13 mouse cellular contexts compared by ENCODE assay signal in genomic region chr6:91798496-91798895, GRCm38 (mm10). TPM values are rescaled to one million over a fixed set of nuclear protein-coding genes. Genes with fewer than 3 reads are reported as not detected.
DNase-seq lines count a peak whose midpoint lies in the region; ATAC-seq and TF ChIP-seq lines count a peak whose summit lies in the region.
"Had no signal": no experiment of that assay in that cellular context is flagged by ENCODE, and none has a peak within 500 bp of the region (broad histone marks: within the 10 kb centered on the region; RNA-seq: fewer than 3 reads in every experiment).

No protein-coding gene starts in this region.

- 0 out of 2 replicates have a peak, but pooled peaks cover 3% of the 10 kb centered on the region for H3K27me3 ChIP-seq in hindbrain, embryonic 10.5 days (ENCODE audit: insufficient read depth, poor library complexity, severe bottlenecking)
- no peaks in the 10 kb centered on the region; the same call in 1 of the 2 replicates for H3K27me3 ChIP-seq in hindbrain, embryonic 12.5 days
- no peaks in the 10 kb centered on the region for H3K27me3 ChIP-seq in liver, postnatal 0 days (ENCODE audit: insufficient read depth, low read length)
- H3K27me3 ChIP-seq: forebrain, embryonic 12.5 days had no signal

- H3K36me3 ChIP-seq in hindbrain, embryonic 10.5 days: no peaks in the 10 kb centered on the region
- no peaks in the 10 kb centered on the region for H3K36me3 ChIP-seq in hindbrain, embryonic 12.5 days
- no peaks in the 10 kb centered on the region for H3K36me3 ChIP-seq in liver, postnatal 0 days (replicated peaks; ENCODE audit: insufficient read depth, low read length)
- H3K36me3 ChIP-seq: forebrain, embryonic 12.5 days had no signal

- H3K9ac ChIP-seq in hindbrain, embryonic 12.5 days: no peak overlapping the region
- no peak overlapping the region for H3K9ac ChIP-seq in liver, postnatal 0 days (replicated peaks)
- H3K9ac ChIP-seq: forebrain, embryonic 12.5 days had no signal

- intact Hi-C loops in left cerebral cortex, postnatal 4 days (cut with DNase I): no loop called here

- peaks cover 50% of the 10 kb centered on the region for H3K4me1 ChIP-seq in hindbrain, embryonic 10.5 days (replicated peaks)
- H3K4me1 ChIP-seq in hindbrain, embryonic 12.5 days: peaks cover 9% of the 10 kb centered on the region; the same call in 1 of the 2 replicates
- no peaks in the 10 kb centered on the region for H3K4me1 ChIP-seq in liver, postnatal 0 days (ENCODE audit: insufficient read depth)
- H3K4me1 ChIP-seq: forebrain, embryonic 12.5 days had no signal

- TF ChIP-seq CTCF in liver, postnatal 0 days (IDR thresholded peaks at IDR 0.05; ENCODE audit: low read depth): no peak

- no peaks in the 10 kb centered on the region for H3K9me3 ChIP-seq in hindbrain, embryonic 10.5 days
- H3K9me3 ChIP-seq in hindbrain, embryonic 12.5 days (replicated peaks): no peaks in the 10 kb centered on the region
- no peaks in the 10 kb centered on the region for H3K9me3 ChIP-seq in liver, postnatal 0 days (ENCODE audit: low read length)
- H3K9me3 ChIP-seq: forebrain, embryonic 12.5 days had no signal

- no peak for ATAC-seq in hindbrain, embryonic 12.5 days (ENCODE audit: low FRiP score)
- ATAC-seq in liver, postnatal 0 days: no peak
- ATAC-seq: hindbrain, postnatal 0 days had no signal

- no peak overlapping the region for H3K4me3 ChIP-seq in hindbrain, embryonic 10.5 days
- H3K4me3 ChIP-seq in hindbrain, embryonic 12.5 days: no peak overlapping the region
- no peak overlapping the region for H3K4me3 ChIP-seq in liver, postnatal 0 days (ENCODE audit: low read depth, low read length)
- H3K4me3 ChIP-seq: forebrain, embryonic 12.5 days had no signal

- TF ChIP-seq EP300 in liver, postnatal 0 days (IDR thresholded peaks at IDR 0.05; ENCODE audit: low read depth): no peak

- H3K4me2 ChIP-seq in hindbrain, embryonic 12.5 days (replicated peaks): no peak overlapping the region
- H3K4me2 ChIP-seq in liver, postnatal 0 days (ENCODE audit: low read depth, low read length): no peak overlapping the region
- H3K4me2 ChIP-seq: forebrain, embryonic 12.5 days had no signal

- 76% methylated on average over 12 of the region's 12 CpGs for WGBS in hindbrain, embryonic 10.5 days
- WGBS in hindbrain, embryonic 12.5 days: 76% methylated on average over 12 of the region's 12 CpGs
- WGBS in liver, postnatal 0 days (ENCODE audit: insufficient replicate concordance): 61% methylated on average over 12 of the region's 12 CpGs

- 0 out of 2 replicates have a peak overlapping the region, but pooled peaks have one; percentile 12 for H3K27ac ChIP-seq in hindbrain, embryonic 10.5 days
- no peak overlapping the region for H3K27ac ChIP-seq in hindbrain, embryonic 12.5 days
- no peak overlapping the region for H3K27ac ChIP-seq in liver, postnatal 0 days (ENCODE audit: low read depth)
- H3K27ac ChIP-seq: forebrain, embryonic 12.5 days; hindbrain, postnatal 0 days had no signal

- no peak for DNase-seq in hindbrain, embryonic 10.5 days (ENCODE audit: low spot score)
- DNase-seq in cerebellum, adult 11 months: peak; percentile 64
- peak; percentile 82 to 92 for DNase-seq in cerebellum, postnatal 10 days
- peak; percentile 68 for DNase-seq in left cerebral cortex, postnatal 4 days
- DNase-seq in adrenal gland, adult 8-10 months: no peak
- DNase-seq in liver, postnatal 0 days: no peak
- DNase-seq: liver; lung, postnatal 14 days; thymus, postnatal 14 days had no signal

RNA-seq across cellular contexts. Expression of gene Grip2, which starts 28.6 kb away (rescaled TPM):
- 0.36 and 0.71 TPM in 2 replicates for polyA plus RNA-seq in hindbrain, embryonic 10.5 days (2016; fragmentation: Nextera tagmentation; extraction: Ambion mirVana)
- polyA plus RNA-seq in hindbrain, embryonic 12.5 days (2016; fragmentation: Nextera tagmentation; extraction: Ambion mirVana): 2.5 and 2.7 TPM in 2 replicates
- total RNA-seq in left cerebral cortex, postnatal 4 days (2021): 10 to 100 TPM; 45.4 to 47.0 TPM
- 1 to 10 TPM; 3.0 to 4.7 (median 4.1) TPM for total RNA-seq in adrenal gland, adult 8-10 months (2022)
- polyA plus RNA-seq in liver, postnatal 0 days (2015; fragmentation: Nextera tagmentation; extraction: Ambion mirVana): 0.05 TPM in 1 of 2 replicates, not detected in the other
- total RNA-seq: granulocyte monocyte progenitor cell, adult 5-6 weeks had no signal

Comparison
In these comparisons a context has a peak if more than half of its experiments do, and no peak if none do; other contexts are left out.
1. DNase-seq: peak in cerebellum, adult 11 months (single experiment), cerebellum, postnatal 10 days (2 of 2) and left cerebral cortex, postnatal 4 days (single experiment); none in hindbrain, embryonic 10.5 days (single experiment), adrenal gland, adult 8-10 months (single experiment) and liver, postnatal 0 days (single experiment).